Mouse (Mus musculus) adrenal gland, adult (tissue): Measurements from ENCODE around the gene Traf3ip1.

Source experiments
- DNase-seq, 2 experiments: peaks; one replicate each; pipeline ENCODE4 v3.0.0; 2022 to 2023; ENCODE audit warnings: low spot score in 1 of 2; ENCODE audit not compliant: inconsistent age in 2 of 2

The Traf3ip1 gene

GRCm38 (mm10) chr1:91532243-91532642 is 37.8 kb downstream of the Traf3ip1 start:
- no peak for DNase-seq

GRCm38 (mm10) chr1:91532892-91533291 is 38.4 kb downstream of the Traf3ip1 start:
- no peak for DNase-seq

GRCm38 (mm10) chr1:91533483-91533882 is 39.0 kb downstream of the Traf3ip1 start:
- DNase-seq = no peak

GRCm38 (mm10) chr1:91533961-91534723 is 39.7 kb downstream of the Traf3ip1 start:
- no peak for DNase-seq

- DNase-seq = no peak
Observed at GRCm38 (mm10) chr1:91537786-91538569, 43.5 kb downstream of the Traf3ip1 start.

- DNase-seq = no peak
Observed at GRCm38 (mm10) chr1:91538570-91538929, 44.1 kb downstream of the Traf3ip1 start.

GRCm38 (mm10) chr1:91539246-91539645 is 44.8 kb downstream of the Traf3ip1 start:
- no peak for DNase-seq

GRCm38 (mm10) chr1:91539704-91540270 is 45.3 kb downstream of the Traf3ip1 start:
- peak in 1 of 2 experiments; percentile 49 for DNase-seq

- DNase-seq = peak; percentile 97 to 98
Observed at GRCm38 (mm10) chr1:91540271-91540826, 45.9 kb downstream of the Traf3ip1 start, which contains the start of gene Asb1. Asb1 (plus strand) TSS chr1:91540544.

GRCm38 (mm10) chr1:91541042-91541592 is 46.7 kb downstream of the Traf3ip1 start:
- DNase-seq = peak in 1 of 2 experiments; percentile 38

- no peak for DNase-seq
Observed at GRCm38 (mm10) chr1:91543974-91544373, 49.5 kb downstream of the Traf3ip1 start.

GRCm38 (mm10) chr1:91545226-91545625 is 50.8 kb downstream of the Traf3ip1 start:
- DNase-seq = no peak

GRCm38 (mm10) chr1:91547567-91547966 is 53.1 kb downstream of the Traf3ip1 start:
- no peak for DNase-seq

- DNase-seq = no peak
Observed at GRCm38 (mm10) chr1:91549073-91549472, 54.6 kb downstream of the Traf3ip1 start.

GRCm38 (mm10) chr1:91557099-91557498 is 62.7 kb downstream of the Traf3ip1 start:
- DNase-seq = no peak

GRCm38 (mm10) chr1:91561226-91561625 is 66.8 kb downstream of the Traf3ip1 start:
- no peak for DNase-seq

- DNase-seq = no peak
Observed at GRCm38 (mm10) chr1:91562977-91563590, 68.6 kb downstream of the Traf3ip1 start.

- DNase-seq = peak in 1 of 2 experiments; percentile 34
Observed at GRCm38 (mm10) chr1:91564004-91564403, 69.6 kb downstream of the Traf3ip1 start.

- no peak for DNase-seq
Observed at GRCm38 (mm10) chr1:91564598-91564997, 70.2 kb downstream of the Traf3ip1 start.

- no peak for DNase-seq
Observed at GRCm38 (mm10) chr1:91567269-91567668, 72.8 kb downstream of the Traf3ip1 start.

GRCm38 (mm10) chr1:91572458-91572857 is 78.0 kb downstream of the Traf3ip1 start:
- no peak for DNase-seq
